Mouse (Mus musculus): ENCODE measurements around the gene Fbxo36. TPM values are rescaled to one million over a fixed set of nuclear protein-coding genes. Genes with fewer than 3 reads are reported as not detected.

The Fbxo36 gene
- polyA plus RNA-seq, 1 experiment from 2014 or later, result 8.1 TPM

DNA sequence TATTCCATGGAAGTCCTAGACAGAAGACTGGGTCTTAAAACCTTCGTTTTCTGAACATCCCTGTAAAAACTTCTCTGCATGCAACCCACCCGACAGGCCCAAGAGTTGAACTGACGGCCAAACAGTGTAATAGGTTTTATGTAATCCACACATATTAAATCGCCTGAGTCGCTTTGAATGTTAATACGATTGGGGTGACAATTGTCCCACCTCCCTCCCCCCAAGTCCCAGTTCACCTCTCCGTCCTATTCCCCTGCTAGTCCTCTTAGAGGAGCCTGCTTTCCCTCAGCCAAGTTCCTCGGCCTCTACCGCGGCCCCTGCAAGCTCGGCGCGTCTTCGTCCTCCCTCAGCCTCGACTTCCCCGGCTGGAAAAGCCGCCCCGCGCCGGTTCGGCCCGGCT is 1.5 kb upstream of the Fbxo36 start:
- H3K27ac ChIP-seq (ENCODE audit: low read length), result peak overlapping the region; percentile 99
- H3K27me3 ChIP-seq (ENCODE audit: control insufficient read depth, insufficient read depth, low read length), result no peaks in the 10 kb centered on the region
- H3K4me3 ChIP-seq (ENCODE audit: low read depth, low read length), result peak overlapping the region; percentile 94
- 0 out of 2 replicates have a peak, but pooled peaks cover 4% of the 10 kb centered on the region for H3K4me1 ChIP-seq (ENCODE audit: control insufficient read depth, insufficient read depth, low read length)
- no peaks in the 10 kb centered on the region for H3K36me3 ChIP-seq (ENCODE audit: control insufficient read depth, insufficient read depth, low read length)
- no peak for ATAC-seq (ENCODE audit: insufficient number of reproducible peaks, insufficient read depth, low FRiP score, low read depth)
- under 1% methylated on average over 22 of the region's 22 CpGs for WGBS
- H3K9me3 ChIP-seq (ENCODE audit: control insufficient read depth, low read depth, low read length), result no peaks in the 10 kb centered on the region
- peak overlapping the region; percentile 66 for H3K4me2 ChIP-seq (replicated peaks; ENCODE audit: low read depth, low read length)
- peak overlapping the region; percentile 92 for H3K9ac ChIP-seq (replicated peaks; ENCODE audit: low read depth, low read length)

DNA sequence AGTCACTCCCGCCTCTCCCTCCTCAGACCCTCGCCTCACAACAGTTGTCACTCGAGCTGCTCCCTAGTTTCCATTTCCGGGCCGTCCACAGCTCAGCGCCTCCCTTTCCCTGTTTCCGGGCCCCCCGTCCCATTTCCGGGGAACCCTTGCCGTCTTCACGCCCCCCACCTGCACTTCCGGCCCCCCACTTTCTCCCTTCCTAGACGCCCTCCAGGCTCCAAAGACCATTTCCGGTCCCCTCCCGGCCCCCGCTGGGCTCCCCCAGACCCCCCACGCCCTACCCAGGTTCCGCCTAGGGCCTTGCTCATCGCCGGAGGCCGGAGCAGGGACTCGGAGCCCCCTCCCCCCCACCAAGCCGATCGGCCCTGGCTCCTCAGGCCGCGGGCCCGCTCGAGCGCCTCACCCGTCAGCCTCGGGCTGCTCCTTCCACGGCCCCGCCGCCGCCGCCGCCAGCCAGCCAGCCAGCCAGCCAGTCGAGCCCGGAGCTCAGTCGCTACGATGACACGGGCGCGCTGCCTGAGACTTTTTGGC is 955 bp upstream of the Fbxo36 start:
- peak; percentile 66 for ATAC-seq (ENCODE audit: insufficient number of reproducible peaks, insufficient read depth, low FRiP score, low read depth)
- H3K4me3 ChIP-seq (ENCODE audit: low read depth, low read length), result peak overlapping the region; percentile 94
- H3K4me2 ChIP-seq (replicated peaks; ENCODE audit: low read depth, low read length), result peak overlapping the region; percentile 66
- H3K27me3 ChIP-seq (ENCODE audit: control insufficient read depth, insufficient read depth, low read length), result no peaks in the 10 kb centered on the region
- H3K9ac ChIP-seq (replicated peaks; ENCODE audit: low read depth, low read length), result peak overlapping the region; percentile 92
- no peaks in the 10 kb centered on the region for H3K36me3 ChIP-seq (ENCODE audit: control insufficient read depth, insufficient read depth, low read length)
- 0% methylated on average over 38 of the region's 44 CpGs for WGBS
- H3K9me3 ChIP-seq (ENCODE audit: control insufficient read depth, low read depth, low read length), result no peaks in the 10 kb centered on the region
- H3K4me1 ChIP-seq (ENCODE audit: control insufficient read depth, insufficient read depth, low read length), result 0 out of 2 replicates have a peak, but pooled peaks cover 4% of the 10 kb centered on the region
- peak overlapping the region; percentile 99 for H3K27ac ChIP-seq (ENCODE audit: low read length)

DNA sequence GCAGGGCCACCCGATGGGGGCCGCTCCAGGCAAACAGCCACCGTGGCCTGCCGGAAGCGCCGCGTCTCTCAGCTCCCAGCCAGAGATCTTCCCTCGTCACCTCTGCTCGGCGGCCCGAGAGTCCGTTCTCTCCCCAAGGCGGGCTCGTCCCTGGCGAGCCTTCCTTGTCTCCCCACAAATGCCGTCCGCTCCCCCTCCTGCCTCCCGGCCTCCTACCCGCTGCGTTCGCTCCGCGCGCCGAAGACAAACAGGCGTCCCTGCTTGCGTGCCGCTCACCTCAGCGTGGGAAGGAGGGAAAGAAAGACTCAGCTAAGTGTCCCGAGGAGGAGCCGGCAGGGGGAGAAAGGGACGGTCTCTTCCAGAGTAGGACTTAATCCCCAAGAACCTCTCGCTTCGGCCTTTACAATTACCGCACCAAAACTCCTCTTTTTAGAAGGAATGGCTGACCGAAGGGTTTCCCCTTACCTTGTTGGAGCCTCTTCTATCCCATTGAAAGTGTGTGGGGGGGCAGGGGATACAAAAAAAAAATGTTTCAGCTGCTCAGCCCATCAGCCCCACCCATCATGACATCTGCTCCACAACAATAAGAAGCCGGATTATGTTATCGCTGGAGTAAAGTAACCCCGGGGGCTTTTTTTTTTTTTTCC is 500 bp downstream of the Fbxo36 start, which contains the start of gene Trip12:
Gene Trip12 (minus strand): TSS at position 499 of the 647 bp plus-strand sequence.
- H3K9me3 ChIP-seq (ENCODE audit: control insufficient read depth, low read depth, low read length), result no peaks in the 10 kb centered on the region
- ATAC-seq (ENCODE audit: insufficient number of reproducible peaks, insufficient read depth, low FRiP score, low read depth), result peak; percentile 37
- no peaks in the 10 kb centered on the region for H3K36me3 ChIP-seq (ENCODE audit: control insufficient read depth, insufficient read depth, low read length)
- H3K27ac ChIP-seq (ENCODE audit: low read length), result peak within 1 kb of the TSS; percentile 99
- H3K4me2 ChIP-seq (replicated peaks; ENCODE audit: low read depth, low read length), result peak within 1 kb of the TSS; percentile 44
- no peaks in the 10 kb centered on the region for H3K27me3 ChIP-seq (ENCODE audit: control insufficient read depth, insufficient read depth, low read length)
- 0 out of 2 replicates have a peak, but pooled peaks cover 4% of the 10 kb centered on the region for H3K4me1 ChIP-seq (ENCODE audit: control insufficient read depth, insufficient read depth, low read length)
- peak within 1 kb of the TSS; percentile 94 for H3K4me3 ChIP-seq (ENCODE audit: low read depth, low read length)
- peak within 1 kb of the TSS; percentile 92 for H3K9ac ChIP-seq (replicated peaks; ENCODE audit: low read depth, low read length)
- WGBS, result under 1% methylated on average over 39 of the region's 39 CpGs

DNA sequence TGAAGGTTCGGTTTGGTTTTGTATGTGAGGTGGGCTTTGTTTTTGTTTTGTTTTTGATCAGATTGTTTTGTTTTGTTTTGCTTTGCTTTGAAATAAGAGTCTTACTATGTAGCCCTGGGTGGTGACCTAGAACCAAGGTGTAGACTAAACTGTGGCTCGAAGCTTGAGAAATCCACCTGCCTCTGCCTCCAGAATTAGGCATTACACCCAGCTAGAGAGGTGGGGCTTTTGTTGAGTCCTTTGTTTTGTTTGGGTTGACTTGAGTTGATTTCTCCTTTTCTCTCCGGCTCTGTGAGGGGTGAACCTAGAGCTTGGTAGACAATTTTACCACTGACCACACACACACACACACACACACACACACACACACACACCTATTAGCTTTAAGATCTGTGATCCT is 1.4 kb downstream of the Fbxo36 start:
- Histone ChIP-seq H3K9me3 (ENCODE audit: control insufficient read depth, low read depth, low read length) (no peaks in the 10 kb centered on the region), H3K27me3 (ENCODE audit: control insufficient read depth, insufficient read depth, low read length) (no peaks in the 10 kb centered on the region), H3K4me3 (ENCODE audit: low read depth, low read length) (peak overlapping the region; percentile 94), H3K4me1 (ENCODE audit: control insufficient read depth, insufficient read depth, low read length) (0 out of 2 replicates have a peak, but pooled peaks cover 4% of the 10 kb centered on the region), H3K36me3 (ENCODE audit: control insufficient read depth, insufficient read depth, low read length) (no peaks in the 10 kb centered on the region), H3K27ac (ENCODE audit: low read length) (no peak overlapping the region), H3K9ac (replicated peaks; ENCODE audit: low read depth, low read length) (no peak overlapping the region), H3K4me2 (replicated peaks; ENCODE audit: low read depth, low read length) (peak overlapping the region; percentile 44)
- WGBS, result 70% methylated on average over 3 of the region's 3 CpGs
- ATAC-seq (ENCODE audit: insufficient number of reproducible peaks, insufficient read depth, low FRiP score, low read depth), result no peak

DNA sequence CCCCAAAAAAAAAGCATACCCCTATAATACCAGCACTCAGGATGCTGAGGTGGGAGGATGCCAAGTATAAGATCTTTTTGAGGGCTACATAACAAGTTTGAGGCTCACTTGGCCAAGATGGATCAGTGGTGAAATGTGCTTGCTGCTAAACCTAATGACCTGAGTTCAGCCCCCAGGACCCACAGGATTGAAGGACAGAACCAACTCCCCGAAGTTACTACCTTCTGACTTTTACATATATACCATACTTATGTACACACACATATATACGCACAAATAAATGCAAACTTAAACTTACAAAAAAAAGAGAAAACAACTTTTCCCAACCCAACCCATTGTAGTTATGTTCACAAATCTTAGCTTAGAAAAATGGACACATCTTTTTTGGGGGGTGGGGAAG is 3.7 kb downstream of the Fbxo36 start:
- 89% methylated on average over 2 of the region's 2 CpGs for WGBS
- no peak for ATAC-seq (ENCODE audit: insufficient number of reproducible peaks, insufficient read depth, low FRiP score, low read depth)
- Histone ChIP-seq H3K4me3 (ENCODE audit: low read depth, low read length) (no peak overlapping the region), H3K4me2 (replicated peaks; ENCODE audit: low read depth, low read length) (no peak overlapping the region), H3K27me3 (ENCODE audit: control insufficient read depth, insufficient read depth, low read length) (no peaks in the 10 kb centered on the region), H3K4me1 (ENCODE audit: control insufficient read depth, insufficient read depth, low read length) (no peaks in the 10 kb centered on the region), H3K9ac (replicated peaks; ENCODE audit: low read depth, low read length) (no peak overlapping the region), H3K36me3 (ENCODE audit: control insufficient read depth, insufficient read depth, low read length) (no peaks in the 10 kb centered on the region), H3K9me3 (ENCODE audit: control insufficient read depth, low read depth, low read length) (no peaks in the 10 kb centered on the region), H3K27ac (ENCODE audit: low read length) (no peak overlapping the region)

DNA sequence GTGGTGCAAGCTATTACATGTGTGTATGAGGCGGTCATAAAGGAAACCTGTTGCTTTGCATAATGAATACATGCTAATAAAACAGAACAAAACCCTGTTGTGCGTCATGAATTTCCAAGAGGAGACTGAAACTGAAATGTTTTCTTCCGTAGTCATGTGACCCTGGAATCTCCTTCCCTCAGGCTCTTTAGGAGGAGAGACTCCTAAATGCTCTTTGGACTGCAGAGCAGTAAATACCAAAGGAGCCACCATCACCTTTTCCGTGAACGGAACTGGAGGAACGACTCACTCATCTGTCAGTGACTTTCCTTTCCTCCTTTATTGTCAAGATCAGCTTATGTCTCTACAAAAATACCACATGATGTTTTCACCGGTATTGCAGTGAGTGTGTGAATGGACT is 8.1 kb downstream of the Fbxo36 start:
- Histone ChIP-seq H3K9me3 (ENCODE audit: control insufficient read depth, low read depth, low read length) (no peaks in the 10 kb centered on the region), H3K27me3 (ENCODE audit: control insufficient read depth, insufficient read depth, low read length) (no peaks in the 10 kb centered on the region), H3K4me1 (ENCODE audit: control insufficient read depth, insufficient read depth, low read length) (no peaks in the 10 kb centered on the region), H3K27ac (ENCODE audit: low read length) (no peak overlapping the region), H3K4me3 (ENCODE audit: low read depth, low read length) (no peak overlapping the region), H3K4me2 (replicated peaks; ENCODE audit: low read depth, low read length) (no peak overlapping the region), H3K36me3 (ENCODE audit: control insufficient read depth, insufficient read depth, low read length) (no peaks in the 10 kb centered on the region), H3K9ac (replicated peaks; ENCODE audit: low read depth, low read length) (no peak overlapping the region)
- WGBS, result 90% methylated on average over 7 of the region's 7 CpGs
- ATAC-seq (ENCODE audit: insufficient number of reproducible peaks, insufficient read depth, low FRiP score, low read depth), result no peak

DNA sequence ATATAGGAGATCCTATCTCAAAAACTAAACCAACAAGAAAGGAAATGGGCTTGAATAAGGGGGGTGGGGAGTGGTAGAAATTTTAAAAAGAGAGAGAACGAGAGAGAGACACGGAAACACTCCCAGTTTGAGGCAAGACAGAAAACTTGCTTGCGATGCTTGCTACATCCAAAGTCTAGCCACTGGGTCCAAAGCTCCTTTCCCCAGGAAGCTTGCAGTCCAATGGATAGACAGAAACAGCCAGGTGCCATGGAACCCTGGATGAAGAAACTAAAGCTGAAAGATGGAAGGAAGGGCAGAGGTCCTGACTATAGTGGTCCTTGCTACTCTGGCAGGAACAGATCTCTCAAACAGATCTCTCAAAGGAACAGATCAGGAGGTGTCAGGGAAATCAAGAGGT is 8.7 kb downstream of the Fbxo36 start:
- no peak for ATAC-seq (ENCODE audit: insufficient number of reproducible peaks, insufficient read depth, low FRiP score, low read depth)
- no peak overlapping the region for H3K27ac ChIP-seq (ENCODE audit: low read length)
- no peaks in the 10 kb centered on the region for H3K9me3 ChIP-seq (ENCODE audit: control insufficient read depth, low read depth, low read length)
- H3K27me3 ChIP-seq (ENCODE audit: control insufficient read depth, insufficient read depth, low read length), result no peaks in the 10 kb centered on the region
- no peak overlapping the region for H3K4me3 ChIP-seq (ENCODE audit: low read depth, low read length)
- H3K4me2 ChIP-seq (replicated peaks; ENCODE audit: low read depth, low read length), result no peak overlapping the region
- H3K36me3 ChIP-seq (ENCODE audit: control insufficient read depth, insufficient read depth, low read length), result no peaks in the 10 kb centered on the region
- no peaks in the 10 kb centered on the region for H3K4me1 ChIP-seq (ENCODE audit: control insufficient read depth, insufficient read depth, low read length)
- 93% methylated on average over 3 of the region's 3 CpGs for whole genome bisulfite sequencing
- H3K9ac ChIP-seq (replicated peaks; ENCODE audit: low read depth, low read length), result no peak overlapping the region

DNA sequence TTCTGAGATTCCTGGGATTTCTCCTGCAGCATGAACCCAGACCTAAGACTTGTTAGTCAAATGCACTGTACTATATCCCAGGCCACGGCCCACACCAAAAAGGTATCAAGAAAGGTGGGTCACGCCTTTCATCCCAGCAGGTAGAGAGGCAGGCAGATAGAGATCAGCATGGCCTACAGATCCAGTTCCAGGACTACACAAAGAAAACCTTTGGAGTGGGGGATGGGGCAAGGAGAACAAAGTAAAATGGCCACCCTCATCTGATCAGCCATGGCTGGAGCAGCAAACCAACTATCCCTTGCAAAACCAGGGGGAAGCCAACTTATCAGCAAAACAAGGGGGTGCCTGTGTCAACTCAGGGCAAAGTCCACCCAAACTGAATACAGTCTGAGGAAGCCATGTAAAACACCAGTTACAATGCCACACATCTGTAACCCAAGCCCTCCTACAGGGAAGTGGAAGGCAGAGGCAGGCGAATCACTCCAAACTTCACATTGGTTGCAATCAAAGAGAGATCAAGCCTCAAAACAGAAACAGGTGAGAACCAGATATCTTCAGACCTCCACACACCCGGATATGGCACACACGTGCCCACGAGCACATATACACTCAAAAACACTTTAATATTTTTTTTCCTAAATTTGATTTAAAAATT is 9.3 kb downstream of the Fbxo36 start:
- no peak overlapping the region for H3K4me3 ChIP-seq (ENCODE audit: low read depth, low read length)
- no peak overlapping the region for H3K4me2 ChIP-seq (replicated peaks; ENCODE audit: low read depth, low read length)
- H3K9ac ChIP-seq (replicated peaks; ENCODE audit: low read depth, low read length), result no peak overlapping the region
- H3K4me1 ChIP-seq (ENCODE audit: control insufficient read depth, insufficient read depth, low read length), result no peaks in the 10 kb centered on the region
- no peaks in the 10 kb centered on the region for H3K36me3 ChIP-seq (ENCODE audit: control insufficient read depth, insufficient read depth, low read length)
- no peak overlapping the region for H3K27ac ChIP-seq (ENCODE audit: low read length)
- no peak for ATAC-seq (ENCODE audit: insufficient number of reproducible peaks, insufficient read depth, low FRiP score, low read depth)
- no peaks in the 10 kb centered on the region for H3K27me3 ChIP-seq (ENCODE audit: control insufficient read depth, insufficient read depth, low read length)
- H3K9me3 ChIP-seq (ENCODE audit: control insufficient read depth, low read depth, low read length), result no peaks in the 10 kb centered on the region
- WGBS, result 94% methylated on average over 6 of the region's 6 CpGs

All from stomach, embryonic 14.5 days (tissue).